ENCODE assay signal across 22 mouse cellular contexts in genomic region chr7:28309737-28310136, GRCm38 (mm10). TPM values are rescaled to one million over a fixed set of nuclear protein-coding genes. Genes with fewer than 3 reads are reported as not detected.
DNase-seq lines count a peak whose midpoint lies in the region; ATAC-seq and TF ChIP-seq lines count a peak whose summit lies in the region.
"Had no signal": no experiment of that assay in that cellular context is flagged by ENCODE, and none has a peak within 500 bp of the region (broad histone marks: within the 10 kb centered on the region; RNA-seq: fewer than 3 reads in every experiment).

No protein-coding gene starts in this region.

- intact Hi-C loops in gastrocnemius, adult 2 months (cut with DNase I) = loop anchor here (5.0 kb wide), 1 partner anchor 32 kb away; the partner anchor contains the start of gene Eid2b

- no peaks in the 10 kb centered on the region for H3K27me3 ChIP-seq in forebrain, embryonic 11.5 days (ENCODE audit: control insufficient read depth, insufficient read depth, low read length)
- no peaks in the 10 kb centered on the region for H3K27me3 ChIP-seq in forebrain, postnatal 0 days (ENCODE audit: insufficient read depth, low read length)
- H3K27me3 ChIP-seq in liver, embryonic 13.5 days = no peaks in the 10 kb centered on the region
- no peaks in the 10 kb centered on the region for H3K27me3 ChIP-seq in liver, embryonic 11.5 days (replicated peaks; ENCODE audit: control insufficient read depth, insufficient read depth, low read length)
- no peaks in the 10 kb centered on the region for H3K27me3 ChIP-seq in hindbrain, embryonic 12.5 days
- H3K27me3 ChIP-seq: embryonic facial prominence, embryonic 15.5 days; limb, embryonic 15.5 days had no signal

- no peaks in the 10 kb centered on the region for H3K9me3 ChIP-seq in forebrain, embryonic 11.5 days (ENCODE audit: control insufficient read depth, low read length)
- no peaks in the 10 kb centered on the region for H3K9me3 ChIP-seq in forebrain, postnatal 0 days (ENCODE audit: low read length)
- no peaks in the 10 kb centered on the region for H3K9me3 ChIP-seq in liver, embryonic 13.5 days (replicated peaks)
- H3K9me3 ChIP-seq in liver, embryonic 11.5 days (ENCODE audit: control insufficient read depth, low read length) = no peaks in the 10 kb centered on the region
- H3K9me3 ChIP-seq in hindbrain, embryonic 12.5 days (replicated peaks) = no peaks in the 10 kb centered on the region
- H3K9me3 ChIP-seq: embryonic facial prominence, embryonic 15.5 days; limb, embryonic 15.5 days had no signal

- no peak; the same call in 1 of the 2 replicates for ATAC-seq in forebrain, embryonic 11.5 days (replicated peaks; ENCODE audit: low FRiP score)
- no peak for ATAC-seq in forebrain, postnatal 0 days
- ATAC-seq in liver, embryonic 13.5 days (ENCODE audit: low read depth) = no peak
- ATAC-seq in liver, embryonic 11.5 days (replicated peaks; ENCODE audit: low FRiP score) = no peak
- ATAC-seq in hindbrain, embryonic 12.5 days (ENCODE audit: low FRiP score) = peak; percentile 21; the same call in 1 of the 2 replicates
- ATAC-seq in megakaryocyte, adult 5-6 weeks (ENCODE audit: poor library complexity, severe bottlenecking) = no peak

- no peak for DNase-seq in forebrain, embryonic 11.5 days (ENCODE audit: low spot score)
- DNase-seq in forebrain, postnatal 0 days = no peak
- DNase-seq in liver, embryonic 13.5 days = no peak
- DNase-seq in liver, embryonic 11.5 days (ENCODE audit: low spot score) = no peak
- peak; percentile 57 for DNase-seq in retina, embryonic 14.5 days (ENCODE audit: low spot score)
- DNase-seq in gastrocnemius, adult 2 months = no peak
- DNase-seq: adrenal gland, postnatal 10 days; B cell, adult 2 months; cerebellum, adult 9-11 months; heart, adult 18-20 months; heart, postnatal 14 days; kidney, adult 11 months; kidney, postnatal 36 days; layer of hippocampus, postnatal 36 days; thymus, adult 18-20 months had no signal

- H3K4me2 ChIP-seq in forebrain, embryonic 11.5 days (ENCODE audit: low read depth, low read length, severe bottlenecking) = no peak overlapping the region
- H3K4me2 ChIP-seq in forebrain, postnatal 0 days (ENCODE audit: low read depth) = no peak overlapping the region
- H3K4me2 ChIP-seq in liver, embryonic 13.5 days = no peak overlapping the region
- H3K4me2 ChIP-seq in liver, embryonic 11.5 days = no peak overlapping the region
- H3K4me2 ChIP-seq in hindbrain, embryonic 12.5 days (replicated peaks) = peak overlapping the region; percentile 89; the same call in 1 of the 2 replicates
- H3K4me2 ChIP-seq: embryonic facial prominence, embryonic 15.5 days; limb, embryonic 15.5 days had no signal

- peak overlapping the region; percentile 28; the same call in 1 of the 2 replicates for H3K27ac ChIP-seq in forebrain, embryonic 11.5 days (ENCODE audit: low read depth, low read length)
- H3K27ac ChIP-seq in forebrain, postnatal 0 days (ENCODE audit: low read depth, low read length) = no peak overlapping the region
- H3K27ac ChIP-seq in liver, embryonic 13.5 days = no peak overlapping the region
- H3K27ac ChIP-seq in liver, embryonic 11.5 days (ENCODE audit: low read depth, low read length) = no peak overlapping the region
- peak overlapping the region; percentile 58 for H3K27ac ChIP-seq in hindbrain, embryonic 12.5 days
- H3K27ac ChIP-seq in gastrocnemius, adult 2 months = no peak overlapping the region
- H3K27ac ChIP-seq: embryonic facial prominence, embryonic 15.5 days; limb, embryonic 15.5 days had no signal

- H3K9ac ChIP-seq in forebrain, embryonic 11.5 days (ENCODE audit: low read length) = no peak overlapping the region
- no peak overlapping the region for H3K9ac ChIP-seq in forebrain, postnatal 0 days
- H3K9ac ChIP-seq in liver, embryonic 13.5 days = 0 out of 2 replicates have a peak overlapping the region, but pooled peaks have one; percentile 92
- H3K9ac ChIP-seq in liver, embryonic 11.5 days (ENCODE audit: low read depth, low read length) = no peak overlapping the region
- no peak overlapping the region for H3K9ac ChIP-seq in hindbrain, embryonic 12.5 days
- H3K9ac ChIP-seq: embryonic facial prominence, embryonic 15.5 days; limb, embryonic 15.5 days had no signal

- no peak for TF ChIP-seq CTCF in forebrain, postnatal 0 days (IDR thresholded peaks at IDR 0.05; ENCODE audit: low read depth)
- no peak for TF ChIP-seq CTCF in gastrocnemius, adult 2 months (IDR thresholded peaks at IDR 0.05)

- peaks cover 17% of the 10 kb centered on the region for H3K36me3 ChIP-seq in forebrain, embryonic 11.5 days (ENCODE audit: control insufficient read depth, insufficient read depth, low read length)
- H3K36me3 ChIP-seq in forebrain, postnatal 0 days (ENCODE audit: insufficient read depth) = peaks cover 48% of the 10 kb centered on the region
- peaks cover 67% of the 10 kb centered on the region for H3K36me3 ChIP-seq in liver, embryonic 13.5 days
- peaks cover 48% of the 10 kb centered on the region for H3K36me3 ChIP-seq in liver, embryonic 11.5 days (ENCODE audit: control insufficient read depth, insufficient read depth, low read length)
- peaks cover 54% of the 10 kb centered on the region for H3K36me3 ChIP-seq in hindbrain, embryonic 12.5 days

- H3K4me3 ChIP-seq in forebrain, embryonic 11.5 days (ENCODE audit: low read depth, low read length) = no peak overlapping the region
- H3K4me3 ChIP-seq in forebrain, postnatal 0 days (ENCODE audit: low read depth, low read length) = no peak overlapping the region
- H3K4me3 ChIP-seq in liver, embryonic 13.5 days (replicated peaks) = no peak overlapping the region
- H3K4me3 ChIP-seq in liver, embryonic 11.5 days (ENCODE audit: low read depth, low read length) = no peak overlapping the region
- no peak overlapping the region; the same call in 1 of the 2 replicates for H3K4me3 ChIP-seq in hindbrain, embryonic 12.5 days
- no peak overlapping the region for H3K4me3 ChIP-seq in gastrocnemius, adult 2 months
- H3K4me3 ChIP-seq: embryonic facial prominence, embryonic 15.5 days; limb, embryonic 15.5 days had no signal

- H3K4me1 ChIP-seq in forebrain, embryonic 11.5 days (replicated peaks; ENCODE audit: control insufficient read depth, insufficient read depth, low read length) = peaks cover 10% of the 10 kb centered on the region
- peaks cover 5% of the 10 kb centered on the region; the same call in 1 of the 2 replicates for H3K4me1 ChIP-seq in forebrain, postnatal 0 days (ENCODE audit: insufficient read depth)
- peaks cover 31% of the 10 kb centered on the region for H3K4me1 ChIP-seq in liver, embryonic 13.5 days (replicated peaks)
- H3K4me1 ChIP-seq in liver, embryonic 11.5 days (replicated peaks; ENCODE audit: control insufficient read depth, insufficient read depth, low read length) = peaks cover 12% of the 10 kb centered on the region
- H3K4me1 ChIP-seq in hindbrain, embryonic 12.5 days = peaks cover 24% of the 10 kb centered on the region

- 75% methylated on average over 9 of the region's 9 CpGs for WGBS in forebrain, embryonic 11.5 days
- WGBS in forebrain, postnatal 0 days = 55% methylated on average over 9 of the region's 9 CpGs
- 72% methylated on average over 9 of the region's 9 CpGs for WGBS in liver, embryonic 13.5 days (ENCODE audit: insufficient replicate concordance)
- 70% methylated on average over 9 of the region's 9 CpGs for WGBS in liver, embryonic 11.5 days
- WGBS in hindbrain, embryonic 12.5 days = 35% methylated on average over 9 of the region's 9 CpGs

RNA-seq across cellular contexts. Expression of gene Timm50, which starts 2.1 kb away (rescaled TPM):
- polyA plus RNA-seq in forebrain, embryonic 11.5 days (2014; fragmentation: Nextera tagmentation; extraction: Ambion mirVana) = 222 and 235 TPM in 2 replicates
- 60.6 and 64.0 TPM in 2 replicates for total RNA-seq in forebrain, postnatal 0 days (2014; rRNA removed)
- polyA plus RNA-seq in forebrain, postnatal 0 days (2015; fragmentation: Nextera tagmentation; extraction: Ambion mirVana) = 116 and 140 TPM in 2 replicates
- 114 and 118 TPM in 2 replicates for polyA plus RNA-seq in liver, embryonic 13.5 days (2015; fragmentation: Nextera tagmentation; extraction: Ambion mirVana)
- polyA plus RNA-seq in liver, embryonic 11.5 days (2014; fragmentation: Nextera tagmentation; extraction: Ambion mirVana) = 217 and 224 TPM in 2 replicates
- 142 and 160 TPM in 2 replicates for polyA plus RNA-seq in hindbrain, embryonic 12.5 days (2016; fragmentation: Nextera tagmentation; extraction: Ambion mirVana)
- total RNA-seq in megakaryocyte, adult 5-6 weeks (2015) = 19.5 and 26.2 TPM in 2 replicates
- 19.7 and 22.1 TPM in 2 replicates for total RNA-seq in megakaryocyte, adult 5-6 weeks (2017)
- 10 to 100 TPM; 38.2 to 49.3 TPM for total RNA-seq in gastrocnemius, adult 2 months (2021)

RNA-seq across cellular contexts. Expression of gene Dll3, which starts 7.7 kb away (rescaled TPM):
- polyA plus RNA-seq in forebrain, embryonic 11.5 days (2014; fragmentation: Nextera tagmentation; extraction: Ambion mirVana) = 43.6 and 50.5 TPM in 2 replicates
- 7.8 and 9.5 TPM in 2 replicates for total RNA-seq in forebrain, postnatal 0 days (2014; rRNA removed)
- polyA plus RNA-seq in forebrain, postnatal 0 days (2015; fragmentation: Nextera tagmentation; extraction: Ambion mirVana) = 10.9 and 11.1 TPM in 2 replicates
- polyA plus RNA-seq in liver, embryonic 13.5 days (2015; fragmentation: Nextera tagmentation; extraction: Ambion mirVana) = 0.06 and 0.07 TPM in 2 replicates
- polyA plus RNA-seq in liver, embryonic 11.5 days (2014; fragmentation: Nextera tagmentation; extraction: Ambion mirVana) = 0.31 and 0.62 TPM in 2 replicates
- 56.6 and 58.9 TPM in 2 replicates for polyA plus RNA-seq in hindbrain, embryonic 12.5 days (2016; fragmentation: Nextera tagmentation; extraction: Ambion mirVana)
- total RNA-seq in megakaryocyte, adult 5-6 weeks (2015) = not detected in 2 replicates
- not detected in 2 replicates for total RNA-seq in megakaryocyte, adult 5-6 weeks (2017)
- total RNA-seq in gastrocnemius, adult 2 months (2021) = not detected
- total RNA-seq: heart, adult 18-20 months; heart, postnatal 14 days; megakaryocyte-erythroid progenitor cell, adult 5-6 weeks had no signal

RNA-seq across cellular contexts. Expression of gene Selenov, which starts 18.8 kb away (rescaled TPM):
- 0.24 TPM in 1 of 2 replicates, not detected in the other for polyA plus RNA-seq in forebrain, embryonic 11.5 days (2014; fragmentation: Nextera tagmentation; extraction: Ambion mirVana)
- 0.62 and 0.71 TPM in 2 replicates for total RNA-seq in forebrain, postnatal 0 days (2014; rRNA removed)
- 1.3 and 2.1 TPM in 2 replicates for polyA plus RNA-seq in forebrain, postnatal 0 days (2015; fragmentation: Nextera tagmentation; extraction: Ambion mirVana)
- polyA plus RNA-seq in liver, embryonic 13.5 days (2015; fragmentation: Nextera tagmentation; extraction: Ambion mirVana) = not detected in 2 replicates
- not detected in 2 replicates for polyA plus RNA-seq in liver, embryonic 11.5 days (2014; fragmentation: Nextera tagmentation; extraction: Ambion mirVana)
- polyA plus RNA-seq in hindbrain, embryonic 12.5 days (2016; fragmentation: Nextera tagmentation; extraction: Ambion mirVana) = 0.34 and 0.82 TPM in 2 replicates
- not detected in 2 replicates for total RNA-seq in megakaryocyte, adult 5-6 weeks (2015)
- total RNA-seq in megakaryocyte, adult 5-6 weeks (2017) = not detected in 2 replicates
- total RNA-seq in gastrocnemius, adult 2 months (2021) = not detected
- total RNA-seq: heart, adult 18-20 months; heart, postnatal 14 days; megakaryocyte-erythroid progenitor cell, adult 5-6 weeks; neutrophil, adult 5-6 weeks had no signal
- polyA plus RNA-seq: lung, embryonic 16.5 days had no signal

RNA-seq across cellular contexts. Expression of gene Supt5, which starts 28.8 kb away (rescaled TPM):
- 97.2 and 104 TPM in 2 replicates for polyA plus RNA-seq in forebrain, embryonic 11.5 days (2014; fragmentation: Nextera tagmentation; extraction: Ambion mirVana)
- total RNA-seq in forebrain, postnatal 0 days (2014; rRNA removed) = 88.4 and 111 TPM in 2 replicates
- 65.2 and 83.3 TPM in 2 replicates for polyA plus RNA-seq in forebrain, postnatal 0 days (2015; fragmentation: Nextera tagmentation; extraction: Ambion mirVana)
- 35.2 and 42.8 TPM in 2 replicates for polyA plus RNA-seq in liver, embryonic 13.5 days (2015; fragmentation: Nextera tagmentation; extraction: Ambion mirVana)
- polyA plus RNA-seq in liver, embryonic 11.5 days (2014; fragmentation: Nextera tagmentation; extraction: Ambion mirVana) = 77.9 and 78.9 TPM in 2 replicates
- 105 and 112 TPM in 2 replicates for polyA plus RNA-seq in hindbrain, embryonic 12.5 days (2016; fragmentation: Nextera tagmentation; extraction: Ambion mirVana)
- 47.1 and 56.8 TPM in 2 replicates for total RNA-seq in megakaryocyte, adult 5-6 weeks (2015)
- total RNA-seq in megakaryocyte, adult 5-6 weeks (2017) = 61.2 and 67.5 TPM in 2 replicates
- total RNA-seq in gastrocnemius, adult 2 months (2021) = 10 to 100 TPM; 57.9 to 68.6 TPM

RNA-seq across cellular contexts. Expression of gene Eid2b, which starts 32.2 kb away (rescaled TPM):
- 15.4 and 17.3 TPM in 2 replicates for polyA plus RNA-seq in forebrain, embryonic 11.5 days (2014; fragmentation: Nextera tagmentation; extraction: Ambion mirVana)
- 44.0 and 45.1 TPM in 2 replicates for total RNA-seq in forebrain, postnatal 0 days (2014; rRNA removed)
- polyA plus RNA-seq in forebrain, postnatal 0 days (2015; fragmentation: Nextera tagmentation; extraction: Ambion mirVana) = 49.0 and 53.6 TPM in 2 replicates
- 2.5 and 2.6 TPM in 2 replicates for polyA plus RNA-seq in liver, embryonic 13.5 days (2015; fragmentation: Nextera tagmentation; extraction: Ambion mirVana)
- polyA plus RNA-seq in liver, embryonic 11.5 days (2014; fragmentation: Nextera tagmentation; extraction: Ambion mirVana) = 5.9 and 6.5 TPM in 2 replicates
- 26.7 and 28.4 TPM in 2 replicates for polyA plus RNA-seq in hindbrain, embryonic 12.5 days (2016; fragmentation: Nextera tagmentation; extraction: Ambion mirVana)
- total RNA-seq in megakaryocyte, adult 5-6 weeks (2015) = 3.6 and 5.8 TPM in 2 replicates
- 2.9 and 3.0 TPM in 2 replicates for total RNA-seq in megakaryocyte, adult 5-6 weeks (2017)
- 1 to 10 TPM; 5.0 to 7.8 TPM for total RNA-seq in gastrocnemius, adult 2 months (2021)

Comparison
In these comparisons a context has a peak if more than half of its experiments do, and no peak if none do; other contexts are left out.
1. H3K27ac ChIP-seq: peak in forebrain, embryonic 11.5 days (single experiment) and hindbrain, embryonic 12.5 days (single experiment); none in forebrain, postnatal 0 days (single experiment), liver, embryonic 13.5 days (single experiment), liver, embryonic 11.5 days (single experiment) and gastrocnemius, adult 2 months (single experiment).